Mouse (Mus musculus) liver, adult 2 months (tissue): ENCODE measurements around the gene Tmc8. TPM values are rescaled to one million over a fixed set of nuclear protein-coding genes. Genes with fewer than 3 reads are reported as not detected.

ENCODE experiments used
- DNase-seq: peaks from one replicate; pipeline ENCODE4 v3.0.0-alpha.2; 2011; ENCODE audit warnings: low read depth, low spot score; ENCODE audit errors: extremely low read depth
- H3K27ac ChIP-seq: fragments of 200-500 bp; replicated peaks from 2 replicates; pipeline ENCODE4 v1.5.1; 2012; ENCODE audit warnings: low read depth, mild to moderate bottlenecking, control low read depth, inconsistent platforms, low read length; ENCODE audit not compliant: insufficient read depth
- H3K27me3 ChIP-seq: fragments of 200-500 bp; 2 replicates; pipeline ENCODE4 v1.6.1; 2012; ENCODE audit warnings: mild to moderate bottlenecking, moderate library complexity, low read length, inconsistent platforms; ENCODE audit not compliant: control insufficient read depth, insufficient read depth
- H3K36me3 ChIP-seq: fragments of 200-500 bp; 2 replicates; pipeline ENCODE4 v1.6.1; 2012; ENCODE audit warnings: low read length, inconsistent platforms; ENCODE audit not compliant: control insufficient read depth, insufficient read depth
- H3K4me1 ChIP-seq: fragments of 200-500 bp; 2 replicates; pipeline ENCODE4 v1.6.1; 2011; ENCODE audit warnings: low read length; ENCODE audit not compliant: control insufficient read depth, insufficient read depth
- H3K4me3 ChIP-seq: fragments of 200-500 bp; 2 replicates; pipeline ENCODE4 v1.5.1; 2011; ENCODE audit warnings: low read depth, mild to moderate bottlenecking, control low read depth, low read length, moderate library complexity; ENCODE audit not compliant: insufficient read depth
- H3K79me2 ChIP-seq: fragments of 200-500 bp; 2 replicates; pipeline ENCODE4 v1.6.1; 2012; ENCODE audit warnings: inconsistent platforms, mild to moderate bottlenecking, low read length, moderate library complexity; ENCODE audit not compliant: control insufficient read depth, insufficient read depth
- H3K9ac ChIP-seq: fragments of 200-500 bp; 2 replicates; pipeline ENCODE4 v1.6.1; 2012; ENCODE audit warnings: low read depth, mild to moderate bottlenecking, control low read depth, inconsistent platforms, low read length
- CTCF ChIP-seq: fragments of 200-500 bp; IDR thresholded peaks from 2 replicates; pipeline ENCODE4 v1.5.1; 2011; ENCODE audit warnings: low read depth, low read length, control low read depth
- POLR2A ChIP-seq: fragments of 200-500 bp; IDR thresholded peaks from 2 replicates; pipeline ENCODE4 v1.6.1; 2011; ENCODE audit warnings: low read length, control low read depth; ENCODE audit not compliant: insufficient read depth; ENCODE audit errors: extremely low read depth
- WGBS: fragments of 180-500 bp; shearing (Covaris S2); methylation state at CpG from one replicate; pipeline ENCODE4 v1.1.7; 2018; 5-methylcytosine and 5-hydroxymethylcytosine counted together
- polyA plus RNA-seq: library from polyadenylated mRNA; depleted of rRNA; stranded (reverse); fragments of >200 nt; gene quantifications from 2 replicates; pipeline ENCODE4 v1.2.3, GENCODE M21; 2012
- total RNA-seq: library from RNA; depleted of rRNA; stranded (reverse); fragments of >200 nt; gene quantifications from 2 replicates; pipeline ENCODE4 v1.2.3, GENCODE M21; 2014

The Tmc8 gene
- total and polyA plus RNA-seq, 2 experiments = 0.55 to 3.1 TPM

DNA sequence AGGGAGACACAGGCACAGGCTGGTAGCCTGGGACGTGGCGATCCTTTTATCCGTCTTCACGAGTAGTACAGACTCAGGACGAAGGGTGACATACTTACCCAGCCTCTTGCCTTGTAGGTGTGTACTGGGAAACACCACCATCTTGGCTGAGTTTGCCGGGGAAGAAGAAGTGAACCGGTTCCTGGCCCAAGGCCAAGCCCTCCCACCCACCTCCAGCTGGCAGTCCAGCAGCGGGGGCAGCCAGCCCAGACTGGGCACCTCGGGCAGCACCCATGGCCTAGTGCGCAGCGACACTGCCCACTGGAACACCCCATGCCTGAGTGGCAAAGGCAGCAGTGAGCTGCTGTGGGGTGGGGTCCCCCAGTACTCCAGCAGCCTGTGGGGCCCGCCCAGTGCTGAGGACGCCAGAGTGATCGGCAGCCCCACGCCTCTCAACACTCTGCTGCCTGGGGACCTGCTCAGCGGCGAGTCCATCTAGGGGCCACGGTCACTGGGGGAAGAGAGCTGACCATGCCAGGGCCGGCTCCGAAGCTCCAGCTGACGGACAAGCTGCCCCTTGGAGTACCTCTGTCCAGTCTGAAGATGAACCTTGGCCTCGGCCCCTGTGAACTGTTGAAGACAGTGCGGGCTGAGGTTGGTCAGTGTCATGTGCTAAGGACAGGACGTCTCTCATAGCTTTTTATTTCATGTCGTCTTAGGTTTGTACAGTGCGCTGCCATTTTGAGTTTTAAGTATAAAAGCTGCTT is 21.3 kb upstream of the Tmc8 start:
- no peaks in the 10 kb centered on the region for H3K79me2 ChIP-seq
- no peak overlapping the region for H3K4me3 ChIP-seq
- TF ChIP-seq POLR2A (no peak), CTCF (no peak)
- H3K36me3 ChIP-seq = peaks cover 15% of the 10 kb centered on the region
- no peaks in the 10 kb centered on the region for H3K4me1 ChIP-seq
- H3K27ac ChIP-seq = no peak overlapping the region
- 94% methylated on average over 26 of the region's 26 CpGs for WGBS
- no peak overlapping the region for H3K9ac ChIP-seq
- DNase-seq = no peak
- no peaks in the 10 kb centered on the region for H3K27me3 ChIP-seq

DNA sequence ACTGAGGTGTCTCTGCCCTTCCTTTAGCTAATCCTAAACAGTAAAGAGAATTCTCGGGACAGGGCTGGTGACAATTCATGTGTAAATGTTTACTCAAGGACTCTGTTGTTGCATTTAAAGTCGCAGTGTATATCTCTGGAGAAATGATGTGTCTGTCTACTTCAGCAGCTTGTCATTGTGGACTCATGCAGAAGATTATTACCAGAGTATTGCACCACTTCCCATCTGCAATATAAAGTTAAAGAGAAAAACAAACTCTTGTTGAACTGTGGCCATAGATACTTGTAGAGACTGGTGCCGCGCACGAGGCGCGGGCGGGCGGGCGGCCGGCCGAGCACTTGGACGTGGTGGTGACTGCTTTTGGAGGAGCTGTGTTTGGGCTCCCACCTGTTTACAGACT is 20.1 kb upstream of the Tmc8 start:
- peaks cover 12% of the 10 kb centered on the region; the same call in 1 of the 2 replicates for H3K36me3 ChIP-seq
- 83% methylated on average over 13 of the region's 13 CpGs for WGBS

DNA sequence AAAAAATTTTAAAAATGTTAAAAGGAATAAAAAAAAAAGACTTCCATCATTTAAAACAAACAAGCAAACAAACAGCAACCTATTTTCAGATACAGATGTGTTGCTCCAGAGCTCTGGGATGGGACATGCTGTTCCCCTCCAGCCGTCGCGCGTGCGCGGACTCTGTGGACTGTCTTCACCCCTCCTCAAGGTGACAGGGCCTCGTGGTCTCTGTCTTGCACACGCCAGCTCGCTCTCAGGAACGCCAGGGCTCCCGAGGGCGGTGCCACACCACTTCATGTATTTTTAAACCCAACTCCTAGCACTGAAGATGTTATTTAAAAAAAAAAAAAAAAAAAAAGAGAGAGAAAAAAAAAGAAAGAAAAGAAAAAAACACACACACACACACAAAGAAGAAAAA is 19.6 kb upstream of the Tmc8 start:
- H3K79me2 ChIP-seq = no peaks in the 10 kb centered on the region
- H3K36me3 ChIP-seq = peaks cover 9% of the 10 kb centered on the region; the same call in 1 of the 2 replicates
- H3K27me3 ChIP-seq = no peaks in the 10 kb centered on the region
- WGBS = 90% methylated on average over 12 of the region's 12 CpGs
- no peak overlapping the region for H3K4me3 ChIP-seq
- no peak overlapping the region for H3K9ac ChIP-seq
- H3K4me1 ChIP-seq = no peaks in the 10 kb centered on the region
- no peak overlapping the region for H3K27ac ChIP-seq
- no peak for TF ChIP-seq CTCF
- no peak for TF ChIP-seq POLR2A
- no peak for DNase-seq

More for the DNA sequence above, 20.1 kb upstream of the Tmc8 start:
- no peak for TF ChIP-seq CTCF
- no peak for TF ChIP-seq POLR2A
- Histone ChIP-seq H3K4me3 (no peak overlapping the region), H3K79me2 (no peaks in the 10 kb centered on the region), H3K4me1 (no peaks in the 10 kb centered on the region), H3K27ac (no peak overlapping the region), H3K27me3 (no peaks in the 10 kb centered on the region), H3K9ac (no peak overlapping the region)
- no peak for DNase-seq

DNA sequence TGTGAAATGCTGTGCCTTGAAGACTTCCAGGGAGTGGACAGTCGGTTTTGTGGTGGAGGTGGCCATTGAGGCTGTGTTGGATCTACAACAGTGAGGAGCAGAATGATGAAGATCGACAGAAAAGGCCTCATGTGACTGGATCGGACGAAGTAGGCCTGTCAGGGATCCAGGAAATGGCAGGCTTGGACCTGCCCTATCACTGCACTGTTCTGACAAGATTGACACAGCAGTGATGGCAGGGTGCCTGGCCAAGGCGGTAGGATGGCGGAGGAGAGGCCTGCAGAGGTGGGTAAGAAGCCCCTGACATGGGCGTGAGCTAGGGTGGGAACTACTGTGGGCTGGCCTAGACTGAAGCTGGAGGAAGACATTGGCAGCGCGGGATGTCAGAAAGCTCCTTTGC is 17.6 kb upstream of the Tmc8 start:
- no peak overlapping the region for H3K4me3 ChIP-seq
- 90% methylated on average over 9 of the region's 9 CpGs for WGBS
- no peaks in the 10 kb centered on the region for H3K4me1 ChIP-seq
- no peak overlapping the region for H3K9ac ChIP-seq
- peaks cover 5% of the 10 kb centered on the region; the same call in 1 of the 2 replicates for H3K36me3 ChIP-seq
- no peaks in the 10 kb centered on the region for H3K79me2 ChIP-seq
- TF ChIP-seq CTCF (no peak), POLR2A (no peak)
- DNase-seq = no peak
- H3K27me3 ChIP-seq = no peaks in the 10 kb centered on the region
- H3K27ac ChIP-seq = no peak overlapping the region

DNA sequence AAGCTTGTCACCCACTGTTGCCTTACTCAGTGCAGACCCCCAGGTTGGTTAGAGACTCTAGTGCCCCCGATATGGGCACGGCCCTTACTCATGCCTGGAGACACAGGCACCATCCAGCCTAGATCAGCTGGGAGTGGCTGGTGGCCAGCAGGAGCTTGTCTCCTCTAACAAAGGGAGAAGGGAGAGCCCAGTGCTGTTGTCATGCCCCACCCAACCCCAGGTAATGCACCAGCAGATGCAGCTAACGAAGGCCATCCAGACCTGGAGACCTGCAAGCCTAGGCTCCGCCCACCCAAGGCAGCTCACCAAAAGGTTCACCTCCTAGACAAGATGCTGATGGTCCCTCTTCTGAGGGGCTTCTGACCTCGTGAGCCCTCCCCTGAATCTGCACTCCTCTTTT is 16.5 kb upstream of the Tmc8 start:
- peaks cover 4% of the 10 kb centered on the region; the same call in 1 of the 2 replicates for H3K36me3 ChIP-seq
- no peak overlapping the region for H3K4me3 ChIP-seq
- no peaks in the 10 kb centered on the region for H3K79me2 ChIP-seq
- no peak for TF ChIP-seq CTCF
- no peaks in the 10 kb centered on the region for H3K4me1 ChIP-seq
- no peaks in the 10 kb centered on the region for H3K27me3 ChIP-seq
- H3K9ac ChIP-seq = no peak overlapping the region
- 94% methylated on average over 5 of the region's 5 CpGs for WGBS
- no peak overlapping the region for H3K27ac ChIP-seq
- DNase-seq = no peak

DNA sequence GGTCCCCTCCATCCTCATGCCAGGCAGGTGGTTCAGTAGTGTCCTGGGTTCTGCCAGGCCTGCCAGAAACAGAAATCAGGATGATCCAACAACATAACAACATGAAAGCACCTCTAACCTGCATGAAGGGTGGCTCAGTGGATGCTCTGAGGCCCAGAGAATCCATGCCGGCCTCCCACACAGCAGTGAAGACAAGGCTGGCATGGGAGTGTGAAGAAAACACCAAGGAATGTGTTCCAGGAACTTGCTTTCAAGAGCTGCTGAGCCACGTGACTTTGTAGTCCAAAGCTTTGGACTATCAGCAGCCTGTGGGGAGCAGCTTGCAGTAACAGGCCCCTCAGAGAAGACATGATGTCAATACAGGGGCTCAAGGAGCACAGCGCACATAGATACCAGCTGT is 15.6 kb upstream of the Tmc8 start:
- Histone ChIP-seq H3K27ac (no peak overlapping the region), H3K4me3 (no peak overlapping the region), H3K79me2 (no peaks in the 10 kb centered on the region), H3K4me1 (no peaks in the 10 kb centered on the region), H3K27me3 (no peaks in the 10 kb centered on the region), H3K36me3 (0 out of 2 replicates have a peak, but pooled peaks cover 2% of the 10 kb centered on the region), H3K9ac (no peak overlapping the region)
- no peak for DNase-seq
- WGBS = 86% methylated on average over 3 of the region's 3 CpGs
- no peak for TF ChIP-seq POLR2A
- TF ChIP-seq CTCF = no peak
